34 mouse cellular contexts compared by ENCODE assay signal in the genomic region with DNA sequence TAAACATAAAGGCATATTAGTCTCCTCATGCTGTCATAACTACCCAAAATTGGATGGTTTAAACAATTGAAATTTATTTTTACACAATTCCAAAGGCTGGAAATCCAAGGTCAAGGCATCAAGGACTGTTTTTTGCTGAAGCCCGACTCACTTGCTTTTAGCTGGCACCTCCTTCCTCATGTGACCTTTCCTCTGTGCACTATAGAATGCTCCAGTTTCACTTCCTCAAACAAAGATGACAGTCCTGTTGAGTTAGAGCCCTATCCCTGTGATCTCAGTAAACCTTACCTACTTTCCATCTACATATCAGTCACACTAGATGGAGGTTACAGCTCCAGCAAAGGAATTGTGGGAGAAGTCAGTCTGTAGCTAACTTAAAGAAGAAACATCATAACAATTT. TPM values are rescaled to one million over a fixed set of nuclear protein-coding genes. Genes with fewer than 3 reads are reported as not detected.
DNase-seq lines count a peak whose midpoint lies in the region; ATAC-seq and TF ChIP-seq lines count a peak whose summit lies in the region.
"Had no signal": no experiment of that assay in that cellular context is flagged by ENCODE, and none has a peak within 500 bp of the region (broad histone marks: within the 10 kb centered on the region; RNA-seq: fewer than 3 reads in every experiment).

No protein-coding gene starts in this region.

- no peaks in the 10 kb centered on the region for H3K9me3 ChIP-seq in lung, postnatal 0 days (ENCODE audit: low read length)
- H3K9me3 ChIP-seq: limb, embryonic 12.5 days; midbrain, embryonic 13.5 days; neural tube, embryonic 12.5 days had no signal

- 13% methylated on average over 1 of the region's 1 CpGs for WGBS in lung, postnatal 0 days

- H3K9ac ChIP-seq in lung, postnatal 0 days (replicated peaks; ENCODE audit: low read depth): no peak overlapping the region
- H3K9ac ChIP-seq: forebrain, postnatal 0 days; limb, embryonic 12.5 days; liver, postnatal 0 days; midbrain, embryonic 13.5 days; neural tube, embryonic 12.5 days had no signal

- intact Hi-C loops in gastrocnemius, postnatal 14 days (cut with DNase I; ENCODE audit: low total_unique reads): no loop called here

- no peak overlapping the region for H3K4me3 ChIP-seq in lung, postnatal 0 days (ENCODE audit: low read depth, low read length)
- H3K4me3 ChIP-seq: layer of hippocampus, adult 2 months; limb, embryonic 12.5 days; midbrain, embryonic 13.5 days; neural tube, embryonic 12.5 days had no signal

- no peak for TF ChIP-seq EP300 in lung, postnatal 0 days (IDR thresholded peaks at IDR 0.05)

- TF ChIP-seq CTCF in lung, postnatal 0 days (IDR thresholded peaks at IDR 0.05): no peak

- H3K4me1 ChIP-seq in lung, postnatal 0 days (ENCODE audit: insufficient read depth, low read depth, low read length): no peaks in the 10 kb centered on the region
- H3K4me1 ChIP-seq: midbrain, embryonic 13.5 days; neural tube, embryonic 12.5 days had no signal

- H3K27ac ChIP-seq in lung, postnatal 0 days (ENCODE audit: low read length): no peak overlapping the region
- H3K27ac ChIP-seq: hindbrain, postnatal 0 days; layer of hippocampus, adult 2 months; limb, embryonic 12.5 days; midbrain, embryonic 13.5 days; neural tube, embryonic 12.5 days; stomach, postnatal 0 days had no signal

- no peaks in the 10 kb centered on the region for H3K27me3 ChIP-seq in lung, postnatal 0 days (replicated peaks; ENCODE audit: insufficient read depth, low read length)
- H3K27me3 ChIP-seq: midbrain, embryonic 13.5 days; neural tube, embryonic 12.5 days had no signal

- no peak overlapping the region for H3K4me2 ChIP-seq in lung, postnatal 0 days (replicated peaks; ENCODE audit: low read depth, low read length)
- H3K4me2 ChIP-seq: heart, embryonic 11.5 days; limb, embryonic 12.5 days; liver, embryonic 11.5 days; midbrain, embryonic 13.5 days; neural tube, embryonic 12.5 days had no signal

- no peak for ATAC-seq in lung, postnatal 0 days
- ATAC-seq in megakaryocyte, adult 5-6 weeks (ENCODE audit: poor library complexity, severe bottlenecking): peak; percentile 89
- no peak for ATAC-seq in erythroblast, adult 5-6 weeks (replicated peaks; ENCODE audit: low FRiP score, poor library complexity, severe bottlenecking)
- ATAC-seq: forebrain, postnatal 0 days; hindbrain, postnatal 0 days; intestine, embryonic 16.5 days; liver, postnatal 0 days; midbrain, embryonic 13.5 days had no signal

- DNase-seq in lung, postnatal 0 days (ENCODE audit: low spot score): peak; percentile 26
- no peak for DNase-seq in lung, postnatal 10 days
- peak; percentile 50 for DNase-seq in 416B (ENCODE audit: low read depth)
- DNase-seq in MEL-GATA-1-ER (ENCODE audit: extremely low read depth, low read depth): peak; percentile 42
- DNase-seq in thymus, adult 18-20 months: no peak
- no peak for DNase-seq in gastrocnemius, postnatal 14 days
- DNase-seq: adrenal gland, postnatal 10 days; cerebellum, adult 8-10 months; forebrain, postnatal 0 days; kidney, postnatal 25 days; layer of hippocampus, postnatal 36 days; liver, postnatal 0 days; retina, postnatal 1 day; right cerebral cortex, postnatal 25 days; spleen, adult 18-20 months had no signal

- no peaks in the 10 kb centered on the region for H3K36me3 ChIP-seq in lung, postnatal 0 days (ENCODE audit: insufficient read depth, low read length)
- H3K36me3 ChIP-seq: limb, embryonic 12.5 days; midbrain, embryonic 13.5 days; neural tube, embryonic 12.5 days had no signal

RNA-seq across cellular contexts. Expression of gene Sik2, which starts 21.3 kb away (rescaled TPM):
- 9.1 and 10.4 TPM in 2 replicates for polyA plus RNA-seq in lung, postnatal 0 days (2015; fragmentation: Nextera tagmentation; extraction: Ambion mirVana)
- 26.8 and 30.9 TPM in 2 replicates for total RNA-seq in megakaryocyte, adult 5-6 weeks (2015)
- total RNA-seq in megakaryocyte, adult 5-6 weeks (2017): 15.6 and 20.2 TPM in 2 replicates
- 47.6 and 53.6 TPM in 2 replicates for total RNA-seq in erythroblast, adult 5-6 weeks (2015; ENCODE audit: low replicate concordance)
- total RNA-seq in erythroblast, adult 5-6 weeks (2017; ENCODE audit: low replicate concordance): 57.9 and 60.9 TPM in 2 replicates
- total RNA-seq in gastrocnemius, postnatal 14 days (2021): 10 to 100 TPM; 12.0 to 13.3 TPM

RNA-seq across cellular contexts. Expression of gene Btg4, which starts 30.6 kb away (rescaled TPM):
- 0.42 and 0.53 TPM in 2 replicates for polyA plus RNA-seq in lung, postnatal 0 days (2015; fragmentation: Nextera tagmentation; extraction: Ambion mirVana)
- total RNA-seq in megakaryocyte, adult 5-6 weeks (2015): not detected in 2 replicates
- total RNA-seq in megakaryocyte, adult 5-6 weeks (2017): not detected in 2 replicates
- total RNA-seq in erythroblast, adult 5-6 weeks (2015; ENCODE audit: low replicate concordance): not detected in 2 replicates
- not detected in 2 replicates for total RNA-seq in erythroblast, adult 5-6 weeks (2017; ENCODE audit: low replicate concordance)
- not detected for total RNA-seq in gastrocnemius, postnatal 14 days (2021)
- total RNA-seq: adrenal gland, postnatal 10 days; forebrain, postnatal 0 days; gastrocnemius, adult 18-20 months; hindbrain, postnatal 0 days; layer of hippocampus, adult 2 months; layer of hippocampus, postnatal 36 days; left cerebral cortex, postnatal 10 days had no signal
- polyA plus RNA-seq: forebrain, embryonic 11.5 days; forebrain, postnatal 0 days; gonadal fat pad, adult 2 months; heart, embryonic 11.5 days; heart, postnatal 0 days; hindbrain, embryonic 11.5 days; hindbrain, postnatal 0 days; intestine, embryonic 16.5 days; kidney, embryonic 14.5 days; limb, embryonic 12.5 days; liver, embryonic 11.5 days; liver, postnatal 0 days; midbrain, embryonic 13.5 days; neural tube, embryonic 12.5 days; stomach, postnatal 0 days; urinary bladder, adult 2 months had no signal

RNA-seq across cellular contexts. Expression of gene Layn, which starts 46.7 kb away (rescaled TPM):
- 10.7 and 15.6 TPM in 2 replicates for polyA plus RNA-seq in lung, postnatal 0 days (2015; fragmentation: Nextera tagmentation; extraction: Ambion mirVana)
- 5.9 and 8.1 TPM in 2 replicates for total RNA-seq in megakaryocyte, adult 5-6 weeks (2015)
- 16.3 and 20.6 TPM in 2 replicates for total RNA-seq in megakaryocyte, adult 5-6 weeks (2017)
- total RNA-seq in erythroblast, adult 5-6 weeks (2015; ENCODE audit: low replicate concordance): 0.58 and 0.63 TPM in 2 replicates
- total RNA-seq in erythroblast, adult 5-6 weeks (2017; ENCODE audit: low replicate concordance): 9.3 TPM in 1 of 2 replicates, not detected in the other
- total RNA-seq in gastrocnemius, postnatal 14 days (2021): 1 to 10 TPM; 2.3 to 3.5 TPM

Comparison
In these comparisons a context has a peak if more than half of its experiments do, and no peak if none do; other contexts are left out.
1. DNase-seq: peak in lung, postnatal 0 days (single experiment), 416B (single experiment) and MEL-GATA-1-ER (single experiment); none in lung, postnatal 10 days (single experiment), thymus, adult 18-20 months (0 of 2) and gastrocnemius, postnatal 14 days (single experiment).